Mouse (Mus musculus): Measurements from ENCODE around the gene Adh6a. TPM values are rescaled to one million over a fixed set of nuclear protein-coding genes. Genes with fewer than 3 reads are reported as not detected.
"Not testable (repeated sequence)": the region's sequence is repeated elsewhere in the genome, so short reads cannot be mapped to it uniquely, and the experiment has no call there.

Adh6a gene
- polyA plus RNA-seq, 1 experiment, result not detected

DNA sequence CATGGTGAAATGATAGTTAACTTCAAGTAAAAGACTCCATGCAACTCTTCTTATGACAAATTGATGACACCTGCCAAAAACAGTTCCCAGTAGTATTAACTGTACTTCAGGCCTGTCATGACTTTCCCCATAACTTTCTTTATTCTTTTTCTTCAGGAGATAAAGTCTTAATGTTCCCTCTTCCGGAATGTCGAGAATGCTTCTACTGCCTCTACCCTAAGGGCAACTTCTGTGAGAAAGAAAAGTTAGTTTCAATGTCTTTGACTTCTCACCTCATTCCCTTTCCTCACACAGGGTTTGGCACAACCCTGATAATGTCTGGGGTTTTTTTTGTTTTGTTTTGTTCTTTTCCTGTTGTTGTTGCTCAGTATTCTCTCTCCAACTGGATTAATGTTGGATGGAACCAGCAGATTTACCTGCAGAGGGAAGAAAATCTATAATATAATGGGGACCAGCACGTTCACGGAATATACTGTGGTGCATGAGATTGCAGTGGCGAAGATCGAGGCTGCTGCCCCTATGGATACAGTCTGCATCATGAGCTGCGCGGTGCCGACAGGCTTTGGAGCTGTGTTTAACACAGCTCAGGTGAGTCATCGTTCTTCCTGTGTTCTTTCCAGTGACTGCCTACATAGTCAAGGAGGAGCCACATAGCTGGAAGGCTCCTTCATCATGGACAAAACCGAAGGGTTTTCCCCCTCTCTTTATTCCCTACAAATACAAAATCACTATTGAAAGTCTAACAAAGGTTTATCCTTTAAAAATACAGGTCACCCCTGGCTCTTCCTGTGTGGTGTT is 39.1 kb downstream of the Adh6a start:
- H3K4me3 ChIP-seq (ENCODE audit: insufficient read depth, low read depth, low read length), result no peak overlapping the region
- peaks cover 4% of the 10 kb centered on the region for H3K4me1 ChIP-seq (ENCODE audit: control insufficient read depth, insufficient read depth, insufficient read length, low read length)
- H3K27ac ChIP-seq (replicated peaks; ENCODE audit: low read depth, low read length), result peak overlapping the region; percentile 58; the same call in 1 of the 2 replicates

DNA sequence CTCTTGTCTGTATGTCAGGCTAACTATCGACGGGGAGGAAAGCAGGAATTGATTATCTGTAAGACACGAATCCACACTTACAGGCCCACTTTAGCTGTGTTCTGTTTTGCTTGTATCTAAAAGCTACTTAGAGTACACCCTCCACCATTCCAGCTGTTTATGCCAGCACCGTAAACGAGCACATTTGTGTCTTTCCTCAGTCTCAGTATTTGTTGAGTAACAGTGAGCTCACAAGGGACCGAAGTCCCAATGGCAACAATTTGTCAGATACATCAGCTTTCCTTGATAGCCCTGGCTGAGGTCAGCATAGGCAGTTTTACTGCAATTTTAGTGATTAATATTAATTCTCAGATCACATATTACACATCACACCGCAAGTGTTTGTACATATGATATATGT is 45.8 kb downstream of the Adh6a start:
- Histone ChIP-seq H3K4me1 (ENCODE audit: control insufficient read depth, insufficient read depth, insufficient read length, low read length) (no peaks in the 10 kb centered on the region), H3K27ac (replicated peaks; ENCODE audit: low read depth, low read length) (no peak overlapping the region), H3K4me3 (ENCODE audit: insufficient read depth, low read depth, low read length) (no peak overlapping the region)

DNA sequence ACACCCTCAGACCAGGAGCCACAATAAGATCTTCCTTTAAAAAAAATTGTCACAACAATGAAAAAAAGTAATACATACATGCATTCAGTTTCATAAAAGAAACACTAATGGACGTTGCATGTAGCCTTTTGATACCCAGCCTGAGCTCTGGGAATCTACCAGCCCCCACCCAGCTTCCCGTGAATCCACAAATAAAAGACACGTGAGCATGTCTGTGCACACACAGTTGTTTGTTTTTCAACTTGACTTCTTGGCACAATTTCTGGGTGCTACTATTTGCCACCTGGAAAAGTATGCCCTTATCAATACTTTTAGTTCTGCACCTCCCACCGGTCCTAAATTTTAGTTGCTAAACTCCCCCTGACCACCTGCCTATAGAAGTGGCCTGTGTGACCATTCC is 47.6 kb downstream of the Adh6a start:
- Histone ChIP-seq H3K4me3 (ENCODE audit: insufficient read depth, low read depth, low read length) (no peak overlapping the region), H3K27ac (replicated peaks; ENCODE audit: low read depth, low read length) (no peak overlapping the region), H3K4me1 (ENCODE audit: control insufficient read depth, insufficient read depth, insufficient read length, low read length) (0 out of 2 replicates have a peak, but pooled peaks cover under 1% of the 10 kb centered on the region)

DNA sequence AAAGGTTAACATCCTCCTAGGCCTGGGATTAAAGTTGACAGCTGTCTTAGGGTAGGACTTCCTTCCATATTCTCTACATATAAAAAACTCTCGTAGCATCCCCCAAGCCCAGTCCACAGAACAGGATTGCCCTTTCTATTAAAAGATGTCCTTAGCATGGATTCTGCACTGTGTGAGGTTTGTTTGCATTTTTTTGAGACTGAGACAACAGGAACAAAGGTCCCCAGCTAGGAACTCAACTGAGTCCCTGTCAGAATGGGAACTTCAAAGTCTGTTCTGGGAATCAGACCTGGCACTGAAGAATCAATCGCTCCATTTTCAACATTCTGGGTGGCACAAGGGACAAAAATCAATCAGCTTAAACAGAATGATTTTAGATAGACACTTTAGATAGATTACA is 49.8 kb downstream of the Adh6a start:
- Histone ChIP-seq H3K4me3 (ENCODE audit: insufficient read depth, low read depth, low read length) (no peak overlapping the region), H3K27ac (replicated peaks; ENCODE audit: low read depth, low read length) (no peak overlapping the region), H3K4me1 (ENCODE audit: control insufficient read depth, insufficient read depth, insufficient read length, low read length) (peaks cover 5% of the 10 kb centered on the region; the same call in 1 of the 2 replicates)

DNA sequence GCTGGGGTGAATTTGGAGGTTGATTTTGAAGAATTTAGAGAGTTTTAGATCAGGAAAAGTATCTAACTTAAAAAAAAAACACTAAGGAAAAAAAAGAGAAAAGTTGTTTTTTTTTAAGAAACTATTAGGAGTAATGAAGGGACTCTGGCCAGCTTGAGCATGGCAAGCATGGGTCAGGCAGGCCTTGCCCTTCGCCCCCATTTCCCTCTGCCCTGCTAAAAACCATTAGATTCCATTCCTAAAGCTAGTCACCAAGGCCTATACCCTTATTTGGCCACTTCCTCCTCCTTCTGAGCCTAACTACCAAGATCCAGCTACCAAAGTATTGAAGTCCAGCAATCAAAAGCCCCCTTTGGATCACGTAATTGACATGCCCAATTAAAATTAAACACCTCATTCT is 53.1 kb downstream of the Adh6a start:
- Histone ChIP-seq H3K4me1 (ENCODE audit: control insufficient read depth, insufficient read depth, insufficient read length, low read length) (peaks cover 5% of the 10 kb centered on the region; the same call in 1 of the 2 replicates), H3K4me3 (ENCODE audit: insufficient read depth, low read depth, low read length) (no peak overlapping the region), H3K27ac (replicated peaks; ENCODE audit: low read depth, low read length) (peak overlapping the region; percentile 80)

DNA sequence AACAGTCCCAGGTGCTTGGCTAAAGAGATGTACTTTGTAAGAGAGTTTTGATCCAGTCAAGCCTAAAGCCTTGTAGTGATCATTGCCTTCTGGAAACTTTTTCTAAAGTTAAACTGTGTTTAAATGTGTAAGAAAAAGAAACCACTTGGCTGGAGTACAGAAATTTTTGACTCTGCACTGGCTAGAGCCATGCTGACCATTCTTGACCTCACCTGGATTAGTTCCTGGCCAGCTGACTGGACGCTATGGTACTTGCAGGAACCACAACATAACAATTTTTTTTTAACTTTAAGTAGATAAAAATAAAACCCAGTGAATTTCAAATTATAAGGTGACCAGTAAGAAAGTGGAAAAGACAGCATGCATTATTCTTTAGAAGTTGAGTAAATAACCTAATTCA is 56.5 kb downstream of the Adh6a start:
- no peak overlapping the region for H3K27ac ChIP-seq (replicated peaks; ENCODE audit: low read depth, low read length)
- no peak overlapping the region for H3K4me3 ChIP-seq (ENCODE audit: insufficient read depth, low read depth, low read length)
- peaks cover 5% of the 10 kb centered on the region; the same call in 1 of the 2 replicates for H3K4me1 ChIP-seq (ENCODE audit: control insufficient read depth, insufficient read depth, insufficient read length, low read length)

DNA sequence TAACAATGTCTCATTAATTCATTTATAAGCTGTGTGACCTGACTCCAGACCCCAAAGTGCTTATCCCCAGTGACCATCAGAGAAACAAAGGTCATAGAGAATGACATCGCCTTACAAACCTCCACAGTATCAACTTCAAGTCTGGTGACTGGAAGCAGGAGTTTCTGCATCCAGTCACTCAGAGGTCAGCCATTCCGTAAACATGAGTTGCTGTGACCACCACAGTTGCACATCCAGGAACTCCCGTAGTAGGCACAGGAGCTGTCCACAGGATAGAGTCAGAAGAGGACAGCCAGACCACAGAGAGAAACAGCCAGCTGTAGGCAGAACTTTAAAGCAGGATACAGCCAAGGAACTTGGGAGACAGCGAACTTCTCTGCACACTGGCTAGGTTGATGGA is 57.2 kb downstream of the Adh6a start:
- H3K4me3 ChIP-seq (ENCODE audit: insufficient read depth, low read depth, low read length); H3K4me1 ChIP-seq (ENCODE audit: control insufficient read depth, insufficient read depth, insufficient read length, low read length); H3K27ac ChIP-seq (replicated peaks; ENCODE audit: low read depth, low read length): not testable (repeated sequence)

DNA sequence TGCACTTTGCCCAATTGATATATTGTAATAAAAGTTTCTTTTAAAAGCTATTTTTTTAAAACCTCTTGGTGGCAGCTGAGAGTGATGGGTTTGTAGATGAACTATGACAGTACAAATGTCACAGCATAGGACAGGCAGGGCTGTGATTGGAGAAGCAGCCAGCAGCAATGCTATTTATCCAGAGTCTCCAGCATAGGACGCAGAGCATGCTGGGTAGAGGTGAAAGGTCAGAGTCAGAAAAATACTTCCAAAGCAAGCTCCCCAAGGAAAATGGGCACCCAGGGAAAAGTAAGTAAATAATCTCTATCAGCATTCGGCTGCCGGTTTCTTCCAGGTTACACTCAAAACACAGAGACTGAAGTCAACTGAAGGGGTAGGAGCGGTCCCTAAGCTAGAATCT is 60.8 kb downstream of the Adh6a start:
- Histone ChIP-seq H3K4me1 (ENCODE audit: control insufficient read depth, insufficient read depth, insufficient read length, low read length) (0 out of 2 replicates have a peak, but pooled peaks cover 3% of the 10 kb centered on the region), H3K4me3 (ENCODE audit: insufficient read depth, low read depth, low read length) (no peak overlapping the region), H3K27ac (replicated peaks; ENCODE audit: low read depth, low read length) (peak overlapping the region; percentile 69)

DNA sequence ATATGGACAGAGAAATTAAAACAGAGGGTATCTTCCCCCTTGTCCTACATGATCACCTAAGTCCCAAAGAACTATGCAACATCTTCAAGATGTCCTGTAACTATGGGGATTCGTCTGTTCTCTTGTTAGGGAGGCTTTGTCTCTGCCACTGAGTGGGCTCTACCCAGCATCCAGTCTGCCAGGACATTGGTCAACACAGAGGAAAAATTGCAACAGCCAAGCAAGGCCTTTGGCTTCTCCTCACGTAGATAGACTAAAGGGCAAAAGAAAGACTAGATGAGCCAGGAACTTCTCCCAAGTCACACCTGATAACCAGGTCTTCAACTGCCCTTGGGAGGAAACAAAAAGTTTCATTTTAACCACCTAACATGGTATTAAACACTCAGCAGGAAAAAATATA is 62.1 kb downstream of the Adh6a start:
- Histone ChIP-seq H3K27ac (replicated peaks; ENCODE audit: low read depth, low read length) (peak overlapping the region; percentile 81), H3K4me3 (ENCODE audit: insufficient read depth, low read depth, low read length) (no peak overlapping the region), H3K4me1 (ENCODE audit: control insufficient read depth, insufficient read depth, insufficient read length, low read length) (0 out of 2 replicates have a peak, but pooled peaks cover 3% of the 10 kb centered on the region)

Other genes with a start within 250 kb of the Adh6a start
- 0.71 and 0.75 TPM in 2 replicates for gene 1110002E22Rik, start 248.2 kb upstream of the Adh6a start, polyA plus RNA-seq (2012; ENCODE audit: insufficient read depth, insufficient read length, missing spikeins)
- gene Gm5105, start 245.9 kb upstream of the Adh6a start, polyA plus RNA-seq (2012; ENCODE audit: insufficient read depth, insufficient read length, missing spikeins), result not detected in 2 replicates
- 3.3 and 5.9 TPM in 2 replicates for gene Trmt10a, start 169.8 kb upstream of the Adh6a start, polyA plus RNA-seq (2012; ENCODE audit: insufficient read depth, insufficient read length, missing spikeins)
- gene Mttp, start 168.3 kb upstream of the Adh6a start, polyA plus RNA-seq (2012; ENCODE audit: insufficient read depth, insufficient read length, missing spikeins), result 1.6 and 3.2 TPM in 2 replicates
- not detected in 2 replicates for gene 4930579F01Rik, start 119.5 kb upstream of the Adh6a start, polyA plus RNA-seq (2012; ENCODE audit: insufficient read depth, insufficient read length, missing spikeins)
- 0.83 and 1.2 TPM in 2 replicates for gene Adh7, start 95.5 kb upstream of the Adh6a start, polyA plus RNA-seq (2012; ENCODE audit: insufficient read depth, insufficient read length, missing spikeins)
- 171 and 175 TPM in 2 replicates for gene Adh1, start 52.3 kb upstream of the Adh6a start, polyA plus RNA-seq (2012; ENCODE audit: insufficient read depth, insufficient read length, missing spikeins)
- gene Adh6b, start 28.5 kb downstream of the Adh6a start, polyA plus RNA-seq (2012; ENCODE audit: insufficient read depth, insufficient read length, missing spikeins), result 1.1 and 2.4 TPM in 2 replicates
- gene Adh4, start 102.2 kb downstream of the Adh6a start, polyA plus RNA-seq (2012; ENCODE audit: insufficient read depth, insufficient read length, missing spikeins), result 2.5 TPM in 2 replicates
- 120 and 135 TPM in 2 replicates for gene Adh5, start 129.8 kb downstream of the Adh6a start, polyA plus RNA-seq (2012; ENCODE audit: insufficient read depth, insufficient read length, missing spikeins)
- 21.0 and 21.7 TPM in 2 replicates for gene Metap1, start 176.2 kb downstream of the Adh6a start, polyA plus RNA-seq (2012; ENCODE audit: insufficient read depth, insufficient read length, missing spikeins)
- 128 and 136 TPM in 2 replicates for gene Eif4e, start 212.9 kb downstream of the Adh6a start, polyA plus RNA-seq (2012; ENCODE audit: insufficient read depth, insufficient read length, missing spikeins)